20 mouse cellular contexts compared by ENCODE assay signal in the genomic region with DNA sequence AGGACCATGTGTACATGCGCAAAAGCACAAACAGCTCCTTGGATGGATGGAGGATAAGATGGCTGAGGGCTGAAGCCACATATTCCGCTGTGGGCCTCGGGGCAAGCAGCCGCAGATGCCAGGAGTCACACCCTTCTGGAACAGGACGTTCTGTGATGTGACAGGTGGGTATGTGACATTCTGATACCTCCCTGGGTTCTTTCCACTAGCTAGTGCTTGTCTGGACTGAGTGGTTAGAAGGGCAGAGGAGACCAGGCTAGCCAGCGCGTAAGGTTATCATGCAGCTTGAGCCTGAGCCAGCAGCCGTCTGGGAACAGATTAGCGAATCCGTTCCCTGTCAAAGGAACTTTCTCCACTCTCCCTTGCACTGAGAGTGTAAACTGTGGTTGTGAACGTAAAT. TPM values are rescaled to one million over a fixed set of nuclear protein-coding genes. Genes with fewer than 3 reads are reported as not detected.
DNase-seq lines count a peak whose midpoint lies in the region; ATAC-seq and TF ChIP-seq lines count a peak whose summit lies in the region.
"Had no signal": no experiment of that assay in that cellular context is flagged by ENCODE, and none has a peak within 500 bp of the region (broad histone marks: within the 10 kb centered on the region; RNA-seq: fewer than 3 reads in every experiment).

No protein-coding gene starts in this region.

- H3K27ac ChIP-seq in midbrain, postnatal 0 days (ENCODE audit: low read depth, low read length), result no peak overlapping the region
- H3K27ac ChIP-seq: embryonic facial prominence, embryonic 15.5 days; gastrocnemius, adult 2 months; hindbrain, embryonic 10.5 days; hindbrain, embryonic 15.5 days had no signal

- no peak overlapping the region for H3K9ac ChIP-seq in midbrain, postnatal 0 days (replicated peaks; ENCODE audit: low read length, poor library complexity, severe bottlenecking)
- H3K9ac ChIP-seq: embryonic facial prominence, embryonic 15.5 days; heart, embryonic 12.5 days; hindbrain, embryonic 15.5 days had no signal

- H3K27me3 ChIP-seq in midbrain, postnatal 0 days (ENCODE audit: insufficient read depth, low read length), result no peaks in the 10 kb centered on the region
- H3K27me3 ChIP-seq: embryonic facial prominence, embryonic 15.5 days; heart, embryonic 12.5 days; hindbrain, embryonic 15.5 days; Patski had no signal

- 88% methylated on average over 11 of the region's 11 CpGs for WGBS in midbrain, postnatal 0 days

- peak; percentile 33 for ATAC-seq in activated CD4-positive, CD25-positive, alpha-beta regulatory T cell, adult 4 months
- ATAC-seq in megakaryocyte-erythroid progenitor cell, adult 5-6 weeks (replicated peaks; ENCODE audit: low FRiP score, low TSS enrichment, poor library complexity, severe bottlenecking), result peak; percentile 47
- no peak for ATAC-seq in midbrain, postnatal 0 days (ENCODE audit: low FRiP score)
- ATAC-seq: forebrain, embryonic 16.5 days; Patski had no signal

- peak; percentile 40 for DNase-seq in thymus, postnatal 0 days (ENCODE audit: low spot score)
- DNase-seq in thymus, postnatal 36 days, result no peak
- DNase-seq in cerebellum, adult 18-20 months, result no peak
- DNase-seq in midbrain, postnatal 0 days (ENCODE audit: low spot score), result no peak
- DNase-seq in right cerebral cortex, postnatal 25 days, result no peak
- DNase-seq: adrenal gland, adult 2 months; adrenal gland, postnatal 25 days; cerebellum, adult 8-10 months; cerebellum, postnatal 14 days; embryo, embryonic 11 days; gastrocnemius, adult 2 months; gastrocnemius, postnatal 25 days had no signal

- no peak overlapping the region for H3K4me3 ChIP-seq in midbrain, postnatal 0 days (ENCODE audit: low read depth, low read length)
- H3K4me3 ChIP-seq: embryonic facial prominence, embryonic 15.5 days; gastrocnemius, adult 2 months; heart, embryonic 12.5 days; hindbrain, embryonic 10.5 days; hindbrain, embryonic 15.5 days had no signal

- H3K4me1 ChIP-seq in midbrain, postnatal 0 days (ENCODE audit: insufficient read depth, low read length), result no peaks in the 10 kb centered on the region
- H3K4me1 ChIP-seq: embryonic facial prominence, embryonic 15.5 days; heart, embryonic 12.5 days; hindbrain, embryonic 15.5 days had no signal

- no peak overlapping the region for H3K4me2 ChIP-seq in midbrain, postnatal 0 days (ENCODE audit: low read depth, low read length, poor library complexity, severe bottlenecking)
- H3K4me2 ChIP-seq: embryonic facial prominence, embryonic 15.5 days; heart, embryonic 12.5 days; hindbrain, embryonic 15.5 days had no signal

- no peaks in the 10 kb centered on the region for H3K36me3 ChIP-seq in midbrain, postnatal 0 days (ENCODE audit: insufficient read depth, low read length)
- H3K36me3 ChIP-seq: embryonic facial prominence, embryonic 15.5 days; heart, embryonic 12.5 days; hindbrain, embryonic 10.5 days; hindbrain, embryonic 15.5 days had no signal

- no peak for TF ChIP-seq CTCF in midbrain, postnatal 0 days (IDR thresholded peaks at IDR 0.05)

- H3K9me3 ChIP-seq in midbrain, postnatal 0 days (ENCODE audit: low read length), result no peaks in the 10 kb centered on the region
- H3K9me3 ChIP-seq: embryonic facial prominence, embryonic 15.5 days; heart, embryonic 12.5 days; hindbrain, embryonic 10.5 days; hindbrain, embryonic 15.5 days had no signal

RNA-seq across cellular contexts. Expression of a gene that starts 20.0 kb away (rescaled TPM):
- polyA plus RNA-seq in thymus, postnatal 0 days (2015; fragmentation: Nextera tagmentation; extraction: Ambion mirVana), result 90.9 and 95.4 TPM in 2 replicates
- polyA plus RNA-seq in activated CD4-positive, CD25-positive, alpha-beta regulatory T cell, adult 4 months (2017; shearing (Covaris generic)), result 10 to 100 TPM; 51.3 to 75.5 TPM
- 55.8 and 64.5 TPM in 2 replicates for total RNA-seq in megakaryocyte-erythroid progenitor cell, adult 5-6 weeks (2014; fragmentation: Nextera tagmentation)
- total RNA-seq in megakaryocyte-erythroid progenitor cell, adult 5-6 weeks (2017), result 152 and 154 TPM in 2 replicates
- 114 and 120 TPM in 2 replicates for total RNA-seq in midbrain, postnatal 0 days (2014; rRNA removed)
- 126 TPM in 2 replicates for polyA plus RNA-seq in midbrain, postnatal 0 days (2015; fragmentation: Nextera tagmentation; extraction: Ambion mirVana)

RNA-seq across cellular contexts. Expression of a gene that starts 24.1 kb away (rescaled TPM):
- 39.2 and 48.6 TPM in 2 replicates for polyA plus RNA-seq in thymus, postnatal 0 days (2015; fragmentation: Nextera tagmentation; extraction: Ambion mirVana)
- polyA plus RNA-seq in activated CD4-positive, CD25-positive, alpha-beta regulatory T cell, adult 4 months (2017; shearing (Covaris generic)), result 100 to 1,000 TPM; 152 to 209 TPM
- total RNA-seq in megakaryocyte-erythroid progenitor cell, adult 5-6 weeks (2014; fragmentation: Nextera tagmentation), result 67.2 and 84.7 TPM in 2 replicates
- 18.5 and 23.3 TPM in 2 replicates for total RNA-seq in megakaryocyte-erythroid progenitor cell, adult 5-6 weeks (2017)
- total RNA-seq in midbrain, postnatal 0 days (2014; rRNA removed), result 126 and 134 TPM in 2 replicates
- polyA plus RNA-seq in midbrain, postnatal 0 days (2015; fragmentation: Nextera tagmentation; extraction: Ambion mirVana), result 86.8 and 88.6 TPM in 2 replicates

RNA-seq across cellular contexts. Expression of a gene that starts 39.5 kb away (rescaled TPM):
- polyA plus RNA-seq in thymus, postnatal 0 days (2015; fragmentation: Nextera tagmentation; extraction: Ambion mirVana), result 1.6 and 2.6 TPM in 2 replicates
- polyA plus RNA-seq in activated CD4-positive, CD25-positive, alpha-beta regulatory T cell, adult 4 months (2017; shearing (Covaris generic)), result 1 to 10 TPM; 2.5 to 2.7 TPM
- total RNA-seq in megakaryocyte-erythroid progenitor cell, adult 5-6 weeks (2014; fragmentation: Nextera tagmentation), result 1.8 TPM in 1 of 2 replicates, not detected in the other
- 1.8 TPM in 1 of 2 replicates, not detected in the other for total RNA-seq in megakaryocyte-erythroid progenitor cell, adult 5-6 weeks (2017)
- total RNA-seq in midbrain, postnatal 0 days (2014; rRNA removed), result 0.05 TPM in 2 replicates
- polyA plus RNA-seq in midbrain, postnatal 0 days (2015; fragmentation: Nextera tagmentation; extraction: Ambion mirVana), result 0.80 TPM in 2 replicates

RNA-seq across cellular contexts. Expression of a gene that starts 48.9 kb away (rescaled TPM):
- polyA plus RNA-seq in thymus, postnatal 0 days (2015; fragmentation: Nextera tagmentation; extraction: Ambion mirVana), result 3.7 and 4.5 TPM in 2 replicates
- polyA plus RNA-seq in activated CD4-positive, CD25-positive, alpha-beta regulatory T cell, adult 4 months (2017; shearing (Covaris generic)), result not detected
- total RNA-seq in megakaryocyte-erythroid progenitor cell, adult 5-6 weeks (2014; fragmentation: Nextera tagmentation), result 22.7 and 46.0 TPM in 2 replicates
- 35.4 and 35.7 TPM in 2 replicates for total RNA-seq in megakaryocyte-erythroid progenitor cell, adult 5-6 weeks (2017)
- 47.6 and 48.8 TPM in 2 replicates for total RNA-seq in midbrain, postnatal 0 days (2014; rRNA removed)
- polyA plus RNA-seq in midbrain, postnatal 0 days (2015; fragmentation: Nextera tagmentation; extraction: Ambion mirVana), result 13.5 and 15.4 TPM in 2 replicates

RNA-seq across cellular contexts. Expression of a gene that starts 54.6 kb away (rescaled TPM):
- polyA plus RNA-seq in thymus, postnatal 0 days (2015; fragmentation: Nextera tagmentation; extraction: Ambion mirVana), result 42.7 and 47.3 TPM in 2 replicates
- 10 to 100 TPM; 40.6 to 42.9 TPM for polyA plus RNA-seq in activated CD4-positive, CD25-positive, alpha-beta regulatory T cell, adult 4 months (2017; shearing (Covaris generic))
- total RNA-seq in megakaryocyte-erythroid progenitor cell, adult 5-6 weeks (2014; fragmentation: Nextera tagmentation), result 97.0 and 160 TPM in 2 replicates
- 28.5 and 29.5 TPM in 2 replicates for total RNA-seq in megakaryocyte-erythroid progenitor cell, adult 5-6 weeks (2017)
- total RNA-seq in midbrain, postnatal 0 days (2014; rRNA removed), result 258 and 275 TPM in 2 replicates
- polyA plus RNA-seq in midbrain, postnatal 0 days (2015; fragmentation: Nextera tagmentation; extraction: Ambion mirVana), result 205 and 217 TPM in 2 replicates
